In genomic region chr16:85699329-85699728, GRCm38 (mm10) we compare ENCODE assay signal across 11 mouse cellular contexts.
"Had no signal": no experiment of that assay in that cellular context is flagged by ENCODE, and none has a peak within 500 bp of the region (broad histone marks: within the 10 kb centered on the region; RNA-seq: fewer than 3 reads in every experiment).

No protein-coding gene starts in this region.

- DNase-seq: kidney, adult 8-10 months; kidney, postnatal 10 days; kidney, postnatal 36 days; layer of hippocampus, postnatal 36 days; liver, embryonic 13.5 days; lung, adult 2 months; lung, postnatal 14 days; lung, postnatal 4 days; midbrain, embryonic 14.5 days; right cerebral cortex, postnatal 14 days; thymus, postnatal 25 days had no signal
